Mouse (Mus musculus): ENCODE data around the gene Usp33.

Usp33 gene

DNA sequence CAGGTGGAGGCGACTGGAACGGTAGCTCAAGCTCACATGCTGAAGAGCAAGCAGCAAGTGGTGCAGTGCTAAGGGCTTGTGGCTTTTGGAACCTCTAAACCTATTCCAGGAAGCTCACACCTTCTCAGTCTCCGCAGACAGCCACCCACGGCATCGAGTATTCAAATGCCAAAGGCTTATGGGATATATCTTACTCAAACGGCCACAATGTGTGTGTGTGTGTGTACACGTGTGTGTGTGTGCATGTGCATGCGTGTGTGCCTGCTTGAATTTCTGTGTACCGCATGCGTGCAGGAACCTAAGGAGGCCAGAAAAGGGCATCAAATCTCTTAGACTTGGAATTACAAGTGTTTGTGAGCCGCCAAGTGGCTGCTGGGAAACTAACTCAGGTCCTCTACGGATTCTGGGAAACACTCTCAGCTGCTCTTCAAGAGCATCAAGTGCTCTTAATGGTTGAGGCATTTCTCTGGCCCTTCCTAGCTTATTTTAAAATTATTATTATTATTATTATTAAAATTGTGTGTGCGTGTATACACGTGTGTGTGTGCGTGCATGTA lies 3.2 kb upstream of the Usp33 start:
- no peak for DNase-seq (ENCODE audit: low read depth)

DNA sequence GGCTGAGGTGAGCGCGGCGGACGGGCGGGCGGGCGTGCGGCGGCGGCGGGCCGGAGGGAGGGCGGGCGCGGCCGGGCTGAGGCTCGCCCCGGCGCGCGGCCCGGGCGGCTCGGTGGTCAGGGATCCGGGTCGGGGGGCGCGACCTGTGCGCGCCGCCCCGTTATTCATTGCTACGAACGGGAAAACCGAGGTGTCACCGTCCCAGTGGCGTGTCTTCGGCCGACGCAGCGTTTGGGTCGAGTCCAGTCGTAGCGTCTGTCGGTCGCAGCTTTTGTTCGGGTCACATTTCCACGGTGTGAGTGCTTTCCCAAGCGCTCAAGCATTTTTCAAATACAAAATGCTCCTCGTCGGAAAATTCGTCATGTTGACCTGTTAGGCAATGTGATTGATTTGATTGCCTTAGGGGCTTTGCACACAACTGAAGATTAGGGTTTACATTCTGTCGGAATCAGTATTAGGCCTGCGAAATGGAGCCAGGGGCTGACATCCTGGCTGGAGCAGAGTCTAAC lies 409 bp downstream of the Usp33 start:
- peak; percentile 32 for DNase-seq (ENCODE audit: low read depth)

DNA sequence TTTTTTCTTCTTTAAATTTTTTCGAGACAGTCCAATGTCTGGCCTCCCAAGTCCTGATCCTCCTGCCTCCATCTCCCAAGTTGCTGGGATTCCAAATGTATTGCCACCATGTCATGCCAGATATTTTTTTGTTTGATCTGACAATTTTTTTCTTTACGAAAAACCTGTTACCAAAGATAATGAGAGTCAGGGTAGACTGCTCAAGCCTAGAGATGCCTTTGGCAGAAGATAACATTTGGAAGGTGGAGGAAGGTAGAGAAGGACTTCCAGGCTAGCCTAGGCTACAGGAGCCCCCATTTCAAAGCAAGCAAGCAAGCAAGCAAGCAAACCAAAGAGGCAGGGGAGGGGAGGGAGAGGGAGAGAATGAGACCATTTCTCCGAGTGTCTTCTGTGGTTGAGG lies 949 bp downstream of the Usp33 start:
- peak; percentile 44 for DNase-seq (ENCODE audit: low read depth)

DNA sequence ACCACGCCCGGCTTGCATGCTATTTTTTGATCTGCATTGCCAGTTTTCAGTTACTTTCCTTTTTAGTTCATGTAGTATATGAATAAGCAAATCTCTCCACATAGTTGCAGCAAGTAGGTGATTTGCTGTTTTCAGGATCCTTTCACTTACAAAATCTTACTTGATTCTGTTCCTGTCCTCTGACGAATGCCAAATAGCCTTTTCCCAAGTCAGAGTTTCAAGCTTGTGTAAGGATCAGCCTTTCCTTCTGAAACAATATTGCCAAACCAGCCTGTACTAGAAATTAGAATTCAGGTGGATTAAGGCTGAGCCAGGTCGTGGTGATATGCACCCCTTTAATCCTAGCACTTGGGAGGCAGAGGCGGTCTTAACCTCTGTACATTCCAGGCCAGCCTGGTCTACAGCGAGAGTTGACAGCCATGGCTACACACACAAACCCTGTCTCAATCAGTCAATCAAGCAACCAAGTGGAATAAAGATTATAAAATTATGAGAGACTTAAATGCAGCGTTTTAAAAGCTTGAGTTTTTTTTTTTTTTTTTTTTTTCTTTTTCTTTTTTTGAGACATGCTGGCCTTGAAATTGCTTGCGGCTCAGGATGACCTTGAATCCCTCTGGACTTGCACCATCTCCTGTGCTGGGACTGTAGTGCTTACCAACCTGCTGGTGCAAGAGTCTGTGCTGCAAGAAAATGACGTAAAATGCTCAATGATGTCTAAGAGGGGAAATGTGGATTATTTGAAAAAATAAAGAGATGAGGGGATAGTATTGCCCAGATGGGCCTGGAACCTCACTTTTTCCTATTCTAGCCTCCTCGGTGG lies 1.9 kb downstream of the Usp33 start:
- DNase-seq (ENCODE audit: low read depth) = no peak

DNA sequence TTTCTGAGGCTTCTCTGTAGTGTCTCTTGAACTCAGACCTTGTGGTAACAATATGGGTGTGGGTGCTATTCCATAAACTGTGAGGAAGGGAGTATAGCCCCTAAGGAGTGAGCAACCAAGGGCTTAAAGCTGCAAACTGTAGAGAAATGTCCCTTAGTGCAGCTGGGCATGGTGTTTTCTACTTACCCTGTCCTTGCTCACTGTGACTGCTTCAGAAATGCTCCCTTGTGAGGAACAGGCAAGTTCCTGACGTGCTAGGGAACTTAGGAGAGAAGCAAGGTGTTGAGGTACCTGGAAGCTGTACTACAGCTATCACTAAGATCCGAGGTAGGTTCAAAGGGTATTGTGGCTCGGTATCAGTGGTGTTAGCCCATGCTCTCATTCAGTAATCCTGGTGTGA lies 4.2 kb downstream of the Usp33 start:
- DNase-seq (ENCODE audit: low read depth) = no peak

DNA sequence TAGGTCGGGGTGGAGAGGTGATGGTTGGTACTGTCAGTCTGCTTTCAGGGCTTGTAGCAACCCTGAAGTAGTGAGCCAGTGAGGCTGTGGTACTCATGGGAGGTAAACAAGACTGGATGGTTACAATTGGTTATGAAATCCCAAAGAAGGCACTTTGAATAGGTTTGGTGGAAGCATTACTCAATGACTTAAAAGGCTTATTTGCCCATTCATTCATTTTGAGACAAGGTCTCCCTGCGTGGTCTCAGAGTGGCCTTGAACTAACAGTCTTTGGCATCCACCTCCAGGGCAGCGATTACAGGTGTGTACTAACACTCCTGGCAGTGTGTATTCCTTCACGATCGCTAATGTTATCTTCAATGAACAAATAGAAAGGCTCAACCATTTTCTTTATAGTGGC lies 4.7 kb downstream of the Usp33 start:
- no peak for DNase-seq (ENCODE audit: low read depth)

DNA sequence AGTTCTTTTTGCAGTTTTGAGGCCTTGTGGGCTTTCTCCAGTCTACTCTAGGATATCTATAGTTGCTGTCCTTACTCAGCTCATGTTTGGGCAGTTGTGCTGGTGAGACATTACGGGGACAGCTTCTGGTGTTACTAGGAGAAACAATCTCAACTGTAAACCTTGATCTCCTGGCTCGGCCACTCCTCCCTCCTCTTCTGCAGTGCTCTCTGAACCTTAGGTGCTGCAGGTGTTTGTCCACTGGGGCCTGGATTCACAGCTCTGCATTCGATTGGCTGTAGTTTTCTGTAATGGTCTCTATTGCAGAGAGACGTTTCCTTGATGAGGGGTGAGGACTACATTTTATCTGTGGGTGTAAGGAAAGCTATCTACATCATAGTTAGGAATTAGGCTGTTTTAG lies 6.0 kb downstream of the Usp33 start:
- DNase-seq (ENCODE audit: low read depth) = no peak

DNA sequence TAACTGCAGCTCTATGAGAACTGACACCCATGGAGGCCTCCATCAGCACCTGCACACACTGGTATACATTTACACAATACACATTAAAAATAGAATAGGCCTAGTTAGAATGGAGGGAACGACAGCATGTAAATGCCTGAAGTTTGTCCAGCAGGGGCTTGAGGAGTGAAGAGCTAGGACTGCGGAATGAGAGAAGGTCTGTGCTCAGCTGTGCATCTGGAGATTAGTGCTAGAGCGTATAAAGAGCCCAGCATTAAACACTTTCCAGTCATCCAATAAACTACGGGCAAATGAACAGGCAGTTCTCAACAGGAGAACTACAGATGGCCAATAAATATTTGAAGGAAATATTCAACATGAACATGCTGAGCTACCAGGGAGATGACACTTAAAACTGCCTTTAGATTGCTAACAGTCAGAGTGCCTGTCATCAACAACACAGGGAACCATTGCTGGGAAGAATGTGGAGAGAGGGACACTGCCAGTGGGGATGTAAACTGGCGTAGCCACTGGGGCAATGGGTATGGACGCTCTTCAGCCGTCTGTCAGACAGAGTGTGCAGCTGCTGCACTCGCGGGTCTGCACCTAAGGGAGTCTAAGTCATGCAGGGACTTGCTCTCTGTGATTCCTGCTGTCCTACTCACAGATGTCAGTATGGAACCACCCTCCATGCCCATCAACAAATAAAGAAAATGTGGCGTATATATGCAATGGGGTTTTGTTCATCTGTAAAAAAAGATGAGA lies 7.3 kb downstream of the Usp33 start:
- DNase-seq (ENCODE audit: low read depth) = no peak

DNA sequence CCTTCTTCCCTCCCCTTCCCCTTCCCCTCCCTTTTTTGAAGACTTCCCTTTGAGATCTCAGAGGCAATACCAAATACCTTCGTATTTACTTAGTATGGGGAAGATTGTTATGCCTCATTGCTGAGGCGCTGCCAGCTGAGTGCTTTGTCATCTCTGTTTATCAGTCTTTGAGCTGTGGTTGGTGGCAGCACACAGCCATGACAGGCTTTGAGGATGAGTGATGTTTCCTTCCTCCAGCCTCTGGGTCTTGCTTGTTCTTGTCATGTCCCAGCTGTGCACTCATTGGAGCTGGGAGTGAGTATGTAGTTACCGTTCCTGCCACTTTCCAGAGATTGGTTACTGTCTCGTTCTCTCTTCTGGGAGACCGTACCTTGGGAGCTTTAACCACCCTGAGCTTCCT lies 9.1 kb downstream of the Usp33 start:
- peak; percentile 53 for DNase-seq (ENCODE audit: low read depth)

DNA sequence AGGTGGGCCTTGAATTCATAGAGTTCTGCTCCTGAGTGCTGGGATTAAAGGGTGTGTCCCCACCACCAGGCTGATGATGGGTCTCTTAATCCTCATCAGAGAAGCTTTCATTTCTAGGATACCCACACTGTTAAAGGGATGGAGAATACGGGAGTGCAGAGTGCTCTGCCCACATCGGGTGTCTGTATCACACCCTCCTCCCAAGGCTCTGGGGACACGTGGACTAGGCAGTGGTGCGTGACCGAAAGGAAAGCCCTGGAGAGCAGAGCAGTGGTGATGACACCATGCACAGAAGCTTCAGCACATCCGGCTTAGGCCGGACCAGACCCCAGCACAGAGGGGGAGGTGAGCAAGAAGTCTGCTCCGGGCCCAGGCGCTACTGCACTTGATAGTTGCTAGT lies 10.5 kb downstream of the Usp33 start:
- DNase-seq (ENCODE audit: low read depth) = no peak

DNA sequence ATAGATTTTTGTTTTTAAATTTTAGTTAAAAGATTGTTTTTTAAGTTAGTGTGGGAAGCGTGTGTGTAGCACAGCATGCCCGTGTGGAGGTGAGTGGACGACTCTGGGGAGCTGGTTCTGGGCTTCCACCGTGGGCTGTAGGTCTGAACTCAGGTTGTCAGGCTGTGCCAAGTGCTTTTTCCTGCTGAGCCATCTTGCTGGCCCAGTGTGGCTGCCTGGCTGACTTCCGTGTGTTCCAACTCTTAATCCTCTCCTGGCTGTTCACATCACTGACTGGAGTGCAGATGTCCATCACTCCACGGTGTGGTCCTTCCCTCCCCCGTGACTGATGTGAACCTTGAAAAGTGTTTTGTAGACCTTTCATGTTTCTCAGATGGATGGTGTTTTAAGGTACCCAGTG lies 12.9 kb downstream of the Usp33 start:
- DNase-seq (ENCODE audit: low read depth) = no peak

DNA sequence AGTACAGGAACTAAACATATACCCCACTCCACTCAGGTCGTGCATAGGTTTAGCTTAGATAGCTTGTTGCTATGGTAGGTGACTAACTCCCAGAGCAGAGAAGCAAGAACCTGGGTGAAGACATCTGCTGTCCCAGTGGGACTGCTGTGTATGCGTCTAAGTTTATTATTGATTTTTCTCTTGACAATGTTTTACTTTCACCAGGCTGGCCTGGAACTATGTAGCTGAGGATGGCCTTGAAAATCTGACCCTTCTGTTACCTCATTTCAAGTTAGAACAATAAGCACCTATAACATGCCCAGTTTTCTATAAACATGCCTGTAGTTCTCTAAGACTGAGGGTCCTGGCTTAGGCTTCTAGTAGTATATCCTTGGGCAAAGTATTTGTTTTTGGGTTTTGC lies 17.9 kb downstream of the Usp33 start:
- no peak for DNase-seq (ENCODE audit: low read depth)

DNA sequence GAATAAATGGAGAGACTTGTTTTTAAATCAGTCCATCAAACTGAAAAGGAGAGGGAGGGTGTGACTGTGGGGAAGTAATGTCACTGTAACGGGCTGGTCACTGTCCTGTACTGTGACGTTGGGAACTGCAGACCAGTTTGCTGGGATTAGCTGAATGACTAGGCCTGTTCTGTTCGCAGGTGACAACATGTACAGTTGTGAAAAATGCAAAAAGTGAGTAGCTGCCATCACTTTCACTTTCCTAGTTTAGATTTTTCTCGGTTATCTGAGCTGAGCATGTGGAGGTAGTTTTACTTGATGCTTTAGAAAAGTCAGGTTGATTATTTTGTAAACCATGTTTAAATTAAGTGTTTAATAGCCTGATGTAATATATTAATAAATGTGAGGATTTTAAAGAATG lies 29.8 kb downstream of the Usp33 start:
- DNase-seq (ENCODE audit: low read depth) = no peak

DNA sequence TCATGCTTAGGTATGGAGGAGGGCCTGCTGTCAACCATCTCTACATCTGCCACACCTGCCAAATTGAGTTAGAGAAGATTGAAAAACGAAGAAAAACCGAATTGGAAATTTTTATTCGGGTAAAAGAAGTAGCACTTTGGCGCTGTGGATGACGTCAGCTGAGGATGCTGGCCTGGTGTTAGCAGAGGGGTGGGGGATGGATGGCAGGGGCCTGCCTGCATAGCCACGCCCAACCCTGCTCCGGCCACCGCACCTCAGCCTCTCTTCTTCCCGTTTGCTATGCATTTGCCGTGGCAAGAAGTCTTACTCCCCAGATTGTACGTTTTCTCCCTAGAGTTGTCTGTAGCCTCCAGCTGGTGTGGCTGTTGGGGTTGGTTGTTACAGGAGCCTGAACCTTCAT lies 37.8 kb downstream of the Usp33 start:
- DNase-seq (ENCODE audit: low read depth) = no peak

DNA sequence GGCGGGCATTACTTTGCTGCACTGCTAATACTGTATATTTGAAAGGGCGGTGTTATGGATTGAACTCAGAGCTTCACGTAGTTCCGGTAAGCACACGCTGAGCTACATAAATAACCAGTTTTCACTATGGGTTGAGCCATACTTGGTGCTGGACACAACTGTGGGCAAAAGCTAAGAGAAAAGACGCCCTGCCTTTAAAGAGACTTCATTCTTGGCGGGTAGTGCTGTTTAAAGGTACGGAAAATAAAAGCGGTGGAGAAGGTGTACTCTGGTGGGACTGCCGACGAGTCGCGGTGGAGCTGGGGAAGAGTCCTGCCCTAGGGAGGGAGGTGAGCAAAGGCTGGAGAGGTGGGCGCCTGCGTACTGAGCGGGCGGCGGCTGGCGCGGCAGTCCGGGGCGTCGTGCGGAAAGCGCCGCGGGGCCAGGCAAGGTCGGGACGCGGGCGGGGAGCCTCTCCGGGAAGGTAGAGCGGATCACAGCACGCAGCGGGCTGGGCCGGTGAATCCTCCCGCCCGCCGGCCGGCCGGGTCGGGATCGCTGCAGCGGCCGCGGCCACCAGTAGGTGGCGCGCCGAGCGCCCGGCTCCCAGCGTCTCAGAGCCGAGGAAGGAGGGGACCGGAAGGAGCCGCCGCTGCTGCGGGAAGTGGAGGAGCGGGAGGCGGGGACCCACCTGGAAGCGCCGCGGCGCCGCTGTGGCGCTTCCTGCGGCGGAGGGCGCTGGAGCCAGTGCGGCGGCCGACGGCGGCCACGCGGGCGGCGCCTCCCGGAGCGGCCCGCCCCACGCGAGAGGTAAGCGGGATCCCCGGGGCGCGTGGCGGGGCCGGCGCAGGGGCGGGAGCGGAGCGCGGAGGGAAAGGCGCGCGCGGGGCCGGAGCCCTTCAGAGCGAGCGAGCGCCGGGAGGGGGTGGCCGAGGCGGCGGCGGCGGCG lies 49.3 kb downstream of the Usp33 start, which contains the start of gene Zzz3:
Gene Zzz3, plus strand, starts transcription at position 124 of the 928 bp plus-strand sequence.
- DNase-seq (ENCODE audit: low read depth) = peak; percentile 69

DNA sequence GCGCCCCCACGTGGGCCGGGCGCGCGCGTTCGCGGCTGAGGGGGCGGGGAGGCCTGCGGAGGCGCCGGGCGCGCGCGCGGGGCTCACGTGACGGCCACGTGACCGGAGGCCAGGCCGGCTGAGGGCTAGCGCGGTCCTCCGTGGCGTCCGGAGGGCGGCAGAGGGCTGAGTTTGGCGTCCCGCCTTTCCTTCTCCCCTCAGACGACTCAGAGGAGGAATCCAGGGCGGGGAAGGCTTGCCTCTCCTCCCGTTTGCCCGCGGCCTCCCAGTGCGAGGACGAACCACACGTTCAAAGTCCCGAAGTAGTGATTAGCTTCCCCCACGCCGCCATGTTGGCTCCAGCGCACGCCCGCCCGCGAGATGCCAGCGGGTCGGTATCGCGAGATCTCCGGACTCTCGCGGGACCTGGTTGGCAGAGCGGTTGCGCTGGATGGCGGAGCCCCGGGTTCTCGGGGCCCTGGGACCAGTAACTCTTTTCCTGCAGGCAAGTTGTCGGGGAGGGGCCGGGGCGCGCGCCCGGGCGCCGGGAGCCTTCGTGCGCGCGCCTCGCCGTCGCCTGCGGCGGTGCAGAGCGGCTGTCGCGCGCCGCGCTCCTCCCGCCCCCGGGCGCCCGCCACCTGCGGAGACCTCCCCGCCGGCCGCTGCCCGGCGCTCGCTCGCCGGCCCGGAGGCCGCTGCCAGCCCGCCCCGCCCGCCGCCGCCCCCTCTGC lies 50.2 kb downstream of the Usp33 start:
- DNase-seq (ENCODE audit: low read depth) = peak; percentile 94

DNA sequence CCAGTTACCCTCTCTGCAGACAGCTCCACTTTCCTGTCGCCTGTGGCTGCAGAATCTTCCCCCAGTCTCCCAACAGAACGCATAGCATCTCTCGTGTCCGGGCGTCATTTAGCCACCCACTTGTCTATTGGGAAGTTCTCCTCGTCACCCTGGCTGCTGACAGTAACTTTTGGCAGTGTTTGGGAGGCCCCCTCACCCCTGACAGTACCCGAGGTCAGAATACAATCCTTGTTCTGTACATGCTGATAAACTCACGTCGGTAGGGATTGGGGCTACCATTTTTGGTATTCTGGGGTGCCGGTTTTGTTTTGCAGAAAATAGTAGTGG lies 50.7 kb downstream of the Usp33 start:
- peak; percentile 37 for DNase-seq (ENCODE audit: low read depth)

DNA sequence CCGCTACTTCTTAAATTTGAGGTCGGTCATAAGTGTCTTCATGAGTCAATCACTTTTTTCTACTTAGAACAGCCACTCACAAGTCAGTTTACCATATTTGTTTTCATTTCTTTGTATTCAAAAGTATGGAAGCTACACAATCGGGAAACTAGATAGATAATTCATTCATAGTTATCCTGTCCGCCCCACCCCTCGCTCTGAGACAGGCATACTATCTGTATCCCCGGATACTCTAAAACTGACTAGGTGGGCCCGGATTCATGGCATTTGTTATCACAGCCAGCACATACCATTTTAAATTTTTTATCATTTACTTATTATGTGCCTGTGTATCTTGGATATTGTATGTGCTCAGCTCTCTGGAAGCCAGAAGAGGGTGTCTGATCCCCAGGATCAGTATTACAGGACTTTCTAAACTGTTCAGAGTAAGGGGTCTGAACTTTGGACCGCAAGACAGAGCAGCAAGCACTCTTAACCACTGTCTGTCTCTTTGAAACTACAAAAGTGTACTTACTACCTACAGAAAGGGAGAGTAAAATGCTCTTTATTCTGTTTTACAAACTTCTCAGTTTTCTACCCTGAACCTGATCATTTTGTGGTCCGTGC lies 51.2 kb downstream of the Usp33 start:
- DNase-seq (ENCODE audit: low read depth) = peak; percentile 72

DNA sequence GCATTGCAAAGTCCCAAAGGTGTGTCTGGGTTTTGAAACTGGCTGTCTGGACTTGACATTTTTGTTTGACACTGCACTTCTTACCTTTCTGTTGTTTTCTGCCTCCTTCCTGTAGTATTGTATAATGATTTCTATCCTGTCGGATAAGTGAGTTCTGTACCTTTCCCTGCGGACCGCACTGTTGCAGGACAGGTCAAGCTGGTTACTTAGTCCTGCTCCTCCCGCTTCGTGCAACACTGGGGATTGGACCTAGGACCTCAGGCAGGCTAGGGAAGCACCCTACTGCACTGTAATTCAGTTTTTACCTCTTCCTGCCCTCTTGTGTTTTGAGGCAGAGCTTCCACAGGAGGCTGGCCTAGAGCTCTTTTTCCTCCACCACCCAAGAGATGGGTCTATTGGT lies 54.2 kb downstream of the Usp33 start:
- no peak for DNase-seq (ENCODE audit: low read depth)

DNA sequence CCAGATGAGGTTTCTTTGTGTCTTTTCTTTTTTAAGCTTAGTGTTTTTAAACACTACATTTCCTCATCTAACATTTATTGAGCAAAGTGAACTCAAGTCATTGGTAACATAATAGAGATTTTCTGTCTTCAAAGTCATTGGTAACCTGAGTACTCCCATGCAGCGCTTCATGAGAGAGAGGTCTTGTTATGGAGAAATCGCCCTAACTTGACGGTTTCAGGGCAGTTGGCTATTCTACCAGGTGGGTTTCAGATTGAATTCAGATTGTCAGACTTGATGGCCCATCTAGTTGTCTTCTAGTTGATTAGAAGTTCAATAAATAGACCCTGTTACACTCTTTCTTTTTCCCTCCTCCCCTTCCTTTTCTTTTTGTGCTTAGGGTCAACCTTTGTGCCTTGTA lies 54.6 kb downstream of the Usp33 start:
- DNase-seq (ENCODE audit: low read depth) = no peak

Data from c-Kit-positive CD71-positive TER-119-negative erythroid progenitor cells, embryonic 14.5 days (primary cell).